Mouse (Mus musculus) liver, postnatal 0 days (tissue): ENCODE results near the gene Edil3.

Experiments used
- CTCF ChIP-seq: sonication (generic); IDR thresholded peaks from 2 replicates; pipeline ENCODE4 v1.5.1; 2016; ENCODE audit warnings: antibody characterized with exemption, low read depth
- EP300 ChIP-seq: IDR thresholded peaks from 2 replicates; pipeline ENCODE4 v1.6.1; 2016; ENCODE audit warnings: antibody characterized with exemption, low read depth, mild to moderate bottlenecking

GRCm38 (mm10) chr13:89122511-89123253, 301.4 kb downstream of the Edil3 start:
- TF ChIP-seq CTCF, result no peak
- TF ChIP-seq EP300, result no peak
